Comparison of ENCODE assay signal across 18 mouse cellular contexts in the genomic region with DNA sequence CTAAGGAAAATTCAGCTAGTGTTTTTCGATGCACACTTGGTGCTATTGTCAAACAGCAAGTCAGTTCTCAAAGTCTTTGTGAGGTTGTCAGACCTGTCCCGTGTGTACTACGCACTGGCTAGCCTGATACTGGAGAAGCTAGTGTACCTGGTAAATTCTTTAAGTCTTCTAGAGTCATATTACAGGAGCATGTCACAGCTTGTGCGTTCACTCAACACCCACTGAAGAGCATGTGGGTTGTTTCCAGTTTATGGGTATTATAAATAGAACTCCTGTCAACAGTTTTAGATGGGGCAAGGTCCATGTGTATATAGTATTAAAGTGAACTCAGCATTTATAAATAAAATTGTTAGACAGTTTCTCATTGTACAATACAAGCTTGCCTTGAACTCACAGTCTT. TPM values are rescaled to one million over a fixed set of nuclear protein-coding genes. Genes with fewer than 3 reads are reported as not detected.
DNase-seq lines count a peak whose midpoint lies in the region; ATAC-seq and TF ChIP-seq lines count a peak whose summit lies in the region.
"Had no signal": no experiment of that assay in that cellular context is flagged by ENCODE, and none has a peak within 500 bp of the region (broad histone marks: within the 10 kb centered on the region; RNA-seq: fewer than 3 reads in every experiment).

No protein-coding gene starts in this region.

- no peak for ATAC-seq in embryonic facial prominence, embryonic 11.5 days (replicated peaks; ENCODE audit: insufficient number of reproducible peaks, low FRiP score, low TSS enrichment, low read depth)
- peak; percentile 48; the same call in 1 of the 2 replicates for ATAC-seq in embryonic facial prominence, embryonic 13.5 days (ENCODE audit: insufficient number of reproducible peaks, insufficient read depth, low FRiP score, low TSS enrichment, low read depth)
- ATAC-seq in heart, embryonic 15.5 days (replicated peaks; ENCODE audit: insufficient number of reproducible peaks, insufficient read depth, low FRiP score, low read depth), result peak; percentile 87
- no peak for ATAC-seq in limb, embryonic 14.5 days (ENCODE audit: low FRiP score, low read depth)
- ATAC-seq: hindbrain, postnatal 0 days; liver, postnatal 0 days; midbrain, embryonic 13.5 days had no signal

- H3K27me3 ChIP-seq in embryonic facial prominence, embryonic 11.5 days (ENCODE audit: control insufficient read depth, insufficient read depth, low read length), result no peaks in the 10 kb centered on the region
- H3K27me3 ChIP-seq in embryonic facial prominence, embryonic 10.5 days (replicated peaks; ENCODE audit: low read depth, poor library complexity, severe bottlenecking), result no peaks in the 10 kb centered on the region
- H3K27me3 ChIP-seq in embryonic facial prominence, embryonic 13.5 days, result no peaks in the 10 kb centered on the region
- H3K27me3 ChIP-seq in heart, embryonic 15.5 days, result no peaks in the 10 kb centered on the region
- no peaks in the 10 kb centered on the region for H3K27me3 ChIP-seq in limb, embryonic 14.5 days (ENCODE audit: control insufficient read depth, insufficient read depth, low read length)
- H3K27me3 ChIP-seq: CH12.LX; kidney, embryonic 15.5 days; limb, embryonic 15.5 days; midbrain, embryonic 13.5 days had no signal

- no peak overlapping the region for H3K4me3 ChIP-seq in embryonic facial prominence, embryonic 11.5 days (ENCODE audit: low read depth, low read length)
- H3K4me3 ChIP-seq in embryonic facial prominence, embryonic 10.5 days, result no peak overlapping the region
- no peak overlapping the region for H3K4me3 ChIP-seq in embryonic facial prominence, embryonic 13.5 days
- H3K4me3 ChIP-seq in heart, embryonic 15.5 days, result no peak overlapping the region
- no peak overlapping the region for H3K4me3 ChIP-seq in limb, embryonic 14.5 days (replicated peaks; ENCODE audit: low read length)
- H3K4me3 ChIP-seq: kidney, embryonic 15.5 days; layer of hippocampus, adult 2 months; left cerebral cortex, adult 2 months; limb, embryonic 15.5 days; midbrain, embryonic 13.5 days had no signal

- no peak overlapping the region for H3K9ac ChIP-seq in embryonic facial prominence, embryonic 11.5 days (replicated peaks; ENCODE audit: low read length)
- no peak overlapping the region for H3K9ac ChIP-seq in embryonic facial prominence, embryonic 13.5 days
- H3K9ac ChIP-seq in heart, embryonic 15.5 days, result no peak overlapping the region
- H3K9ac ChIP-seq in limb, embryonic 14.5 days (ENCODE audit: low read depth, low read length, severe bottlenecking), result no peak overlapping the region
- H3K9ac ChIP-seq: kidney, embryonic 15.5 days; limb, embryonic 15.5 days; liver, postnatal 0 days; midbrain, embryonic 13.5 days had no signal

- H3K9me3 ChIP-seq in embryonic facial prominence, embryonic 11.5 days (replicated peaks; ENCODE audit: control insufficient read depth, low read length), result no peaks in the 10 kb centered on the region
- H3K9me3 ChIP-seq in embryonic facial prominence, embryonic 10.5 days, result no peaks in the 10 kb centered on the region
- no peaks in the 10 kb centered on the region for H3K9me3 ChIP-seq in embryonic facial prominence, embryonic 13.5 days
- no peaks in the 10 kb centered on the region for H3K9me3 ChIP-seq in heart, embryonic 15.5 days (replicated peaks)
- H3K9me3 ChIP-seq in limb, embryonic 14.5 days (ENCODE audit: control insufficient read depth, low read length), result no peaks in the 10 kb centered on the region
- H3K9me3 ChIP-seq: kidney, embryonic 15.5 days; limb, embryonic 15.5 days; midbrain, embryonic 13.5 days had no signal

- H3K4me2 ChIP-seq in embryonic facial prominence, embryonic 11.5 days (ENCODE audit: low read depth, low read length), result no peak overlapping the region
- H3K4me2 ChIP-seq in embryonic facial prominence, embryonic 13.5 days, result no peak overlapping the region
- 0 out of 2 replicates have a peak overlapping the region, but pooled peaks have one; percentile 26 for H3K4me2 ChIP-seq in heart, embryonic 15.5 days
- H3K4me2 ChIP-seq in limb, embryonic 14.5 days (replicated peaks; ENCODE audit: low read depth, low read length, severe bottlenecking), result no peak overlapping the region
- H3K4me2 ChIP-seq: kidney, embryonic 15.5 days; limb, embryonic 15.5 days; midbrain, embryonic 13.5 days had no signal

- no peak for TF ChIP-seq POLR2A in limb, embryonic 14.5 days (IDR thresholded peaks at IDR 0.05; ENCODE audit: borderline replicate concordance, extremely low read depth, insufficient read depth, insufficient read length)

- WGBS in embryonic facial prominence, embryonic 11.5 days, result 81% methylated on average over 4 of the region's 4 CpGs
- 79% methylated on average over 4 of the region's 4 CpGs for WGBS in embryonic facial prominence, embryonic 10.5 days
- 65% methylated on average over 4 of the region's 4 CpGs for WGBS in embryonic facial prominence, embryonic 13.5 days
- 45% methylated on average over 4 of the region's 4 CpGs for WGBS in heart, embryonic 15.5 days
- WGBS in limb, embryonic 14.5 days, result 59% methylated on average over 4 of the region's 4 CpGs

- peak; percentile 5 for DNase-seq in embryonic facial prominence, embryonic 11.5 days (ENCODE audit: low spot score)
- DNase-seq in embryonic facial prominence, embryonic 10.5 days (ENCODE audit: low spot score), result no peak
- peak; percentile 15 for DNase-seq in limb, embryonic 14.5 days (ENCODE audit: low spot score)
- DNase-seq in adrenal gland, postnatal 25 days, result no peak
- no peak for DNase-seq in spleen, postnatal 36 days (ENCODE audit: low spot score in 2 of 2)
- no peak for DNase-seq in embryo, embryonic 11 days
- DNase-seq: cerebellum, postnatal 14 days; liver, postnatal 0 days; right cerebral cortex, adult 18-20 months had no signal

- no peaks in the 10 kb centered on the region for H3K4me1 ChIP-seq in embryonic facial prominence, embryonic 11.5 days (ENCODE audit: control insufficient read depth, insufficient read depth, low read length)
- H3K4me1 ChIP-seq in embryonic facial prominence, embryonic 10.5 days, result no peaks in the 10 kb centered on the region
- H3K4me1 ChIP-seq in embryonic facial prominence, embryonic 13.5 days, result no peaks in the 10 kb centered on the region
- H3K4me1 ChIP-seq in heart, embryonic 15.5 days (replicated peaks), result peaks cover 23% of the 10 kb centered on the region
- no peaks in the 10 kb centered on the region for H3K4me1 ChIP-seq in limb, embryonic 14.5 days (ENCODE audit: control insufficient read depth, insufficient read depth, low read length)
- H3K4me1 ChIP-seq: kidney, embryonic 15.5 days; limb, embryonic 15.5 days; midbrain, embryonic 13.5 days had no signal

- H3K27ac ChIP-seq in embryonic facial prominence, embryonic 11.5 days (replicated peaks; ENCODE audit: low read depth, low read length), result no peak overlapping the region
- H3K27ac ChIP-seq in embryonic facial prominence, embryonic 10.5 days (replicated peaks), result no peak overlapping the region
- H3K27ac ChIP-seq in embryonic facial prominence, embryonic 13.5 days, result no peak overlapping the region
- H3K27ac ChIP-seq in heart, embryonic 15.5 days, result peak overlapping the region; percentile 83
- H3K27ac ChIP-seq in limb, embryonic 14.5 days (replicated peaks; ENCODE audit: low read depth, low read length), result no peak overlapping the region
- H3K27ac ChIP-seq: hindbrain, postnatal 0 days; kidney, embryonic 15.5 days; layer of hippocampus, adult 2 months; left cerebral cortex, adult 2 months; limb, embryonic 15.5 days; midbrain, embryonic 13.5 days had no signal

- H3K36me3 ChIP-seq in embryonic facial prominence, embryonic 11.5 days (replicated peaks; ENCODE audit: control insufficient read depth, insufficient read depth, low read depth, low read length), result no peaks in the 10 kb centered on the region
- no peaks in the 10 kb centered on the region for H3K36me3 ChIP-seq in embryonic facial prominence, embryonic 10.5 days (replicated peaks)
- H3K36me3 ChIP-seq in embryonic facial prominence, embryonic 13.5 days, result no peaks in the 10 kb centered on the region
- H3K36me3 ChIP-seq in heart, embryonic 15.5 days, result no peaks in the 10 kb centered on the region
- H3K36me3 ChIP-seq in limb, embryonic 14.5 days (ENCODE audit: control insufficient read depth, insufficient read depth, low read length), result no peaks in the 10 kb centered on the region
- H3K36me3 ChIP-seq: kidney, embryonic 15.5 days; limb, embryonic 15.5 days; midbrain, embryonic 13.5 days had no signal

RNA-seq across cellular contexts. Expression of a gene that starts 50.9 kb away (rescaled TPM):
- polyA plus RNA-seq in embryonic facial prominence, embryonic 11.5 days (2014; fragmentation: Nextera tagmentation; extraction: Ambion mirVana), result 17.1 and 17.5 TPM in 2 replicates
- 14.9 and 17.0 TPM in 2 replicates for polyA plus RNA-seq in embryonic facial prominence, embryonic 10.5 days (2016; fragmentation: Nextera tagmentation; extraction: Ambion mirVana)
- 22.3 and 22.6 TPM in 2 replicates for polyA plus RNA-seq in embryonic facial prominence, embryonic 13.5 days (2015; fragmentation: Nextera tagmentation; extraction: Ambion mirVana)
- 16.7 and 18.1 TPM in 2 replicates for polyA plus RNA-seq in heart, embryonic 15.5 days (2015; fragmentation: Nextera tagmentation; extraction: Ambion mirVana)
- polyA plus RNA-seq in limb, embryonic 14.5 days (2012; rRNA removed), result 26.8 and 30.9 TPM in 2 replicates
- polyA plus RNA-seq in limb, embryonic 14.5 days (2014; fragmentation: Nextera tagmentation; extraction: Ambion mirVana), result 27.1 and 27.8 TPM in 2 replicates
- 65.4 and 79.9 TPM in 2 replicates for total RNA-seq in adrenal gland, postnatal 25 days (2021)

Comparison
In these comparisons a context has a peak if more than half of its experiments do, and no peak if none do; other contexts are left out.
1. ATAC-seq: peak in embryonic facial prominence, embryonic 13.5 days (single experiment) and heart, embryonic 15.5 days (single experiment); none in embryonic facial prominence, embryonic 11.5 days (single experiment) and limb, embryonic 14.5 days (single experiment).
2. DNase-seq: peak in embryonic facial prominence, embryonic 11.5 days (single experiment) and limb, embryonic 14.5 days (single experiment); none in embryonic facial prominence, embryonic 10.5 days (single experiment), adrenal gland, postnatal 25 days (single experiment), spleen, postnatal 36 days (0 of 2) and embryo, embryonic 11 days (single experiment).